Mouse (Mus musculus): ENCODE data around the gene Mchr1. TPM values are rescaled to one million over a fixed set of nuclear protein-coding genes. Genes with fewer than 3 reads are reported as not detected.
A peak's percentile ranks its signal among the peaks of the same experiment; 100 is the strongest.

The Mchr1 gene
- total RNA-seq, 2 experiments from 2014 or later = not detected

GRCm38 (mm10) chr15:81225016-81225415 is 10.3 kb upstream of the Mchr1 start:
- DNase-seq (ENCODE audit: low spot score) = no peak
- intact Hi-C loops (cut with DNase I) = no loop called here

GRCm38 (mm10) chr15:81225732-81226131 is 9.6 kb upstream of the Mchr1 start:
- intact Hi-C loops (cut with DNase I) = no loop called here
- no peak for DNase-seq (ENCODE audit: low spot score)

GRCm38 (mm10) chr15:81226796-81227195 is 8.5 kb upstream of the Mchr1 start:
- intact Hi-C loops (cut with DNase I) = no loop called here
- DNase-seq (ENCODE audit: low spot score) = no peak

- intact Hi-C loops (cut with DNase I) = no loop called here
- no peak for DNase-seq (ENCODE audit: low spot score)
These were observed 8.0 kb upstream of the Mchr1 start for GRCm38 (mm10) chr15:81227275-81227674.

GRCm38 (mm10) chr15:81228258-81228657 is 7.0 kb upstream of the Mchr1 start:
- DNase-seq (ENCODE audit: low spot score) = no peak
- intact Hi-C loops (cut with DNase I) = no loop called here

GRCm38 (mm10) chr15:81229791-81230190 is 5.5 kb upstream of the Mchr1 start:
- intact Hi-C loops (cut with DNase I) = no loop called here
- DNase-seq (ENCODE audit: low spot score) = no peak

GRCm38 (mm10) chr15:81231325-81231724 is 4.0 kb upstream of the Mchr1 start:
- DNase-seq (ENCODE audit: low spot score) = no peak
- intact Hi-C loops (cut with DNase I) = no loop called here

GRCm38 (mm10) chr15:81236062-81236461 is 763 bp downstream of the Mchr1 start:
- no peak for DNase-seq (ENCODE audit: low spot score)
- intact Hi-C loops (cut with DNase I) = loop anchor here (1.0 kb wide), 1 partner anchor 66 kb away; no protein-coding TSS in a partner anchor

- intact Hi-C loops (cut with DNase I) = no loop called here
These were observed 2.2 kb downstream of the Mchr1 start for GRCm38 (mm10) chr15:81237471-81237870.

GRCm38 (mm10) chr15:81239261-81239660 is 4.0 kb downstream of the Mchr1 start:
- no peak for DNase-seq (ENCODE audit: low spot score)
- intact Hi-C loops (cut with DNase I) = no loop called here

More at GRCm38 (mm10) chr15:81237471-81237870, 2.2 kb downstream of the Mchr1 start:
- DNase-seq (ENCODE audit: low spot score) = no peak

- no peak for DNase-seq (ENCODE audit: low spot score)
- intact Hi-C loops (cut with DNase I) = no loop called here
These were observed 4.6 kb downstream of the Mchr1 start for GRCm38 (mm10) chr15:81239794-81240343.

- no peak for DNase-seq (ENCODE audit: low spot score)
- intact Hi-C loops (cut with DNase I) = no loop called here
These were observed 11.6 kb downstream of the Mchr1 start for GRCm38 (mm10) chr15:81246890-81247289.

- intact Hi-C loops (cut with DNase I) = no loop called here
These were observed 12.5 kb downstream of the Mchr1 start for GRCm38 (mm10) chr15:81247583-81248340.

GRCm38 (mm10) chr15:81248341-81248679 is 13.0 kb downstream of the Mchr1 start:
- intact Hi-C loops (cut with DNase I) = no loop called here

More at GRCm38 (mm10) chr15:81247583-81248340, 12.5 kb downstream of the Mchr1 start:
- peak; percentile 19 for DNase-seq (ENCODE audit: low spot score)

GRCm38 (mm10) chr15:81248951-81249579 is 13.8 kb downstream of the Mchr1 start:
- intact Hi-C loops (cut with DNase I) = no loop called here
- no peak for DNase-seq (ENCODE audit: low spot score)

More at GRCm38 (mm10) chr15:81248341-81248679, 13.0 kb downstream of the Mchr1 start:
- no peak for DNase-seq (ENCODE audit: low spot score)

GRCm38 (mm10) chr15:81252626-81253174 is 17.4 kb downstream of the Mchr1 start:
- DNase-seq (ENCODE audit: low spot score) = no peak
- intact Hi-C loops (cut with DNase I) = no loop called here

- no peak for DNase-seq (ENCODE audit: low spot score)
- intact Hi-C loops (cut with DNase I) = no loop called here
These were observed 18.3 kb downstream of the Mchr1 start for GRCm38 (mm10) chr15:81253585-81253984.

GRCm38 (mm10) chr15:81254113-81254640 is 18.9 kb downstream of the Mchr1 start:
- intact Hi-C loops (cut with DNase I) = no loop called here
- no peak for DNase-seq (ENCODE audit: low spot score)

GRCm38 (mm10) chr15:81255063-81255462 is 19.8 kb downstream of the Mchr1 start:
- intact Hi-C loops (cut with DNase I) = no loop called here
- DNase-seq (ENCODE audit: low spot score) = no peak

- no peak for DNase-seq (ENCODE audit: low spot score)
- intact Hi-C loops (cut with DNase I) = no loop called here
These were observed 23.0 kb downstream of the Mchr1 start for GRCm38 (mm10) chr15:81258296-81258695.

- DNase-seq (ENCODE audit: low spot score) = no peak
- intact Hi-C loops (cut with DNase I) = no loop called here
These were observed 24.0 kb downstream of the Mchr1 start for GRCm38 (mm10) chr15:81259304-81259703.

Data from heart, postnatal 25 days (tissue).